27 mouse cellular contexts compared by ENCODE assay signal in genomic region chr9:22453501-22453924, GRCm38 (mm10). TPM values are rescaled to one million over a fixed set of nuclear protein-coding genes. Genes with fewer than 3 reads are reported as not detected.
DNase-seq lines count a peak whose midpoint lies in the region; ATAC-seq lines count a peak whose summit lies in the region.
"Had no signal": no experiment of that assay in that cellular context is flagged by ENCODE, and none has a peak within 500 bp of the region (broad histone marks: within the 10 kb centered on the region; RNA-seq: fewer than 3 reads in every experiment).

No protein-coding gene starts in this region.

- no peak overlapping the region for H3K4me3 ChIP-seq in liver, embryonic 15.5 days (replicated peaks)
- no peak overlapping the region for H3K4me3 ChIP-seq in stomach, embryonic 16.5 days (replicated peaks; ENCODE audit: low read length)
- H3K4me3 ChIP-seq in forebrain, embryonic 13.5 days, result no peak overlapping the region
- H3K4me3 ChIP-seq: forebrain, embryonic 15.5 days; heart, adult 2 months; heart, embryonic 15.5 days; hindbrain, embryonic 10.5 days; limb, embryonic 12.5 days; midbrain, embryonic 13.5 days; neural tube, embryonic 13.5 days had no signal

- peak; percentile 62 for DNase-seq in c-Kit-positive CD71-positive TER-119-positive erythroid progenitor cells, embryonic 14.5 days (ENCODE audit: low spot score)
- no peak for DNase-seq in layer of hippocampus, adult 11-12 months (ENCODE audit: low spot score)
- DNase-seq in kidney, adult 8-10 months, result no peak
- DNase-seq: adrenal gland, postnatal 10 days; cerebellum, adult 11-12 months; cerebellum, postnatal 14 days; embryo, embryonic 11 days; gastrocnemius, postnatal 25 days; heart, adult 2 months; kidney, adult 18-20 months; kidney, postnatal 25 days; lung, embryonic 14.5 days; thymus, postnatal 14 days had no signal

- WGBS in liver, embryonic 15.5 days (ENCODE audit: insufficient replicate concordance), result 24% methylated on average over 10 of the region's 10 CpGs
- 74% methylated on average over 10 of the region's 10 CpGs for whole genome bisulfite sequencing in stomach, embryonic 16.5 days
- 95% methylated on average over 10 of the region's 10 CpGs for WGBS in forebrain, embryonic 13.5 days

- no peaks in the 10 kb centered on the region for H3K9me3 ChIP-seq in liver, embryonic 15.5 days (replicated peaks)
- no peaks in the 10 kb centered on the region for H3K9me3 ChIP-seq in stomach, embryonic 16.5 days (replicated peaks; ENCODE audit: control insufficient read depth, low read length)
- H3K9me3 ChIP-seq in forebrain, embryonic 13.5 days (replicated peaks), result no peaks in the 10 kb centered on the region
- H3K9me3 ChIP-seq: forebrain, embryonic 15.5 days; heart, embryonic 15.5 days; hindbrain, embryonic 10.5 days; limb, embryonic 12.5 days; midbrain, embryonic 13.5 days; neural tube, embryonic 13.5 days had no signal

- H3K27me3 ChIP-seq in liver, embryonic 15.5 days, result no peaks in the 10 kb centered on the region
- H3K27me3 ChIP-seq in stomach, embryonic 16.5 days (ENCODE audit: control insufficient read depth, insufficient read depth, low read length), result no peaks in the 10 kb centered on the region
- H3K27me3 ChIP-seq in forebrain, embryonic 13.5 days, result no peaks in the 10 kb centered on the region
- H3K27me3 ChIP-seq: forebrain, embryonic 15.5 days; heart, embryonic 15.5 days; limb, embryonic 12.5 days; midbrain, embryonic 13.5 days; neural tube, embryonic 13.5 days had no signal

- ATAC-seq in erythroid progenitor cell, adult 5-6 weeks (replicated peaks; ENCODE audit: low FRiP score, poor library complexity, severe bottlenecking), result peak; percentile 50
- ATAC-seq in liver, embryonic 15.5 days (ENCODE audit: insufficient read depth), result peak; percentile 91
- ATAC-seq in stomach, embryonic 16.5 days (ENCODE audit: insufficient read depth, low FRiP score), result peak; percentile 60
- ATAC-seq in forebrain, embryonic 13.5 days, result no peak
- ATAC-seq: activated CD4-positive, CD25-positive, alpha-beta regulatory T cell, adult 4 months; forebrain, embryonic 15.5 days; hindbrain, postnatal 0 days; midbrain, embryonic 13.5 days had no signal

- peaks cover 22% of the 10 kb centered on the region for H3K4me1 ChIP-seq in liver, embryonic 15.5 days (replicated peaks)
- H3K4me1 ChIP-seq in stomach, embryonic 16.5 days (ENCODE audit: control insufficient read depth, insufficient read depth, low read length), result no peaks in the 10 kb centered on the region
- H3K4me1 ChIP-seq in forebrain, embryonic 13.5 days, result no peaks in the 10 kb centered on the region
- H3K4me1 ChIP-seq: forebrain, embryonic 15.5 days; heart, embryonic 15.5 days; hindbrain, embryonic 10.5 days; midbrain, embryonic 13.5 days; neural tube, embryonic 13.5 days had no signal

- H3K9ac ChIP-seq in liver, embryonic 15.5 days, result 0 out of 2 replicates have a peak overlapping the region, but pooled peaks have one; percentile 15
- no peak overlapping the region for H3K9ac ChIP-seq in stomach, embryonic 16.5 days (ENCODE audit: low read length)
- no peak overlapping the region for H3K9ac ChIP-seq in forebrain, embryonic 13.5 days
- H3K9ac ChIP-seq: forebrain, embryonic 15.5 days; heart, embryonic 15.5 days; limb, embryonic 12.5 days; lung, embryonic 14.5 days; midbrain, embryonic 13.5 days; neural tube, embryonic 13.5 days had no signal

- H3K36me3 ChIP-seq in liver, embryonic 15.5 days (replicated peaks), result peaks cover 94% of the 10 kb centered on the region
- H3K36me3 ChIP-seq in stomach, embryonic 16.5 days (ENCODE audit: control insufficient read depth, insufficient read depth, low read length), result peaks cover 58% of the 10 kb centered on the region
- peaks cover 95% of the 10 kb centered on the region for H3K36me3 ChIP-seq in forebrain, embryonic 13.5 days (ENCODE audit: poor library complexity, severe bottlenecking)

- H3K27ac ChIP-seq in liver, embryonic 15.5 days (replicated peaks), result peak overlapping the region; percentile 66
- H3K27ac ChIP-seq in stomach, embryonic 16.5 days (ENCODE audit: low read length), result no peak overlapping the region
- no peak overlapping the region for H3K27ac ChIP-seq in forebrain, embryonic 13.5 days
- H3K27ac ChIP-seq: forebrain, embryonic 15.5 days; heart, adult 2 months; heart, embryonic 15.5 days; hindbrain, embryonic 10.5 days; hindbrain, postnatal 0 days; limb, embryonic 12.5 days; macrophage; midbrain, embryonic 13.5 days; neural tube, embryonic 13.5 days had no signal

- H3K4me2 ChIP-seq in liver, embryonic 15.5 days, result peak overlapping the region; percentile 11; the same call in 1 of the 2 replicates
- H3K4me2 ChIP-seq in stomach, embryonic 16.5 days (ENCODE audit: low read depth, low read length), result no peak overlapping the region
- no peak overlapping the region for H3K4me2 ChIP-seq in forebrain, embryonic 13.5 days
- H3K4me2 ChIP-seq: forebrain, embryonic 15.5 days; heart, embryonic 15.5 days; limb, embryonic 12.5 days; lung, embryonic 14.5 days; midbrain, embryonic 13.5 days; neural tube, embryonic 13.5 days had no signal

RNA-seq across cellular contexts. Expression of gene Gm17545, which starts 0.6 kb away (rescaled TPM):
- not detected in 2 replicates for total RNA-seq in erythroid progenitor cell, adult 5-6 weeks (2015; ENCODE audit: low replicate concordance)
- total RNA-seq in erythroid progenitor cell, adult 5-6 weeks (2017; ENCODE audit: low replicate concordance), result not detected in 2 replicates
- not detected in 2 replicates for polyA plus RNA-seq in liver, embryonic 15.5 days (2015; fragmentation: Nextera tagmentation; extraction: Ambion mirVana)
- not detected in 2 replicates for polyA plus RNA-seq in stomach, embryonic 16.5 days (2015; fragmentation: Nextera tagmentation; extraction: Ambion mirVana)
- polyA plus RNA-seq in forebrain, embryonic 13.5 days (2015; fragmentation: Nextera tagmentation; extraction: Ambion mirVana), result not detected in 2 replicates
- total RNA-seq: adrenal gland, postnatal 10 days; gastrocnemius, postnatal 25 days; heart, adult 2 months; hindbrain, postnatal 0 days had no signal
- polyA plus RNA-seq: activated CD4-positive, CD25-positive, alpha-beta regulatory T cell, adult 4 months; brain, embryonic 14.5 days; forebrain, embryonic 15.5 days; heart, adult 2 months; heart, embryonic 15.5 days; hindbrain, embryonic 10.5 days; hindbrain, postnatal 0 days; limb, embryonic 12.5 days; lung, embryonic 14.5 days; macrophage; midbrain, embryonic 13.5 days; neural tube, embryonic 13.5 days had no signal

RNA-seq across cellular contexts. Expression of gene Rp9, which starts 16.0 kb away (rescaled TPM):
- total RNA-seq in erythroid progenitor cell, adult 5-6 weeks (2015; ENCODE audit: low replicate concordance), result 41.8 and 71.3 TPM in 2 replicates
- 16.9 and 65.2 TPM in 2 replicates for total RNA-seq in erythroid progenitor cell, adult 5-6 weeks (2017; ENCODE audit: low replicate concordance)
- 29.1 and 30.3 TPM in 2 replicates for polyA plus RNA-seq in liver, embryonic 15.5 days (2015; fragmentation: Nextera tagmentation; extraction: Ambion mirVana)
- 51.8 and 56.8 TPM in 2 replicates for polyA plus RNA-seq in stomach, embryonic 16.5 days (2015; fragmentation: Nextera tagmentation; extraction: Ambion mirVana)
- 61.2 and 66.2 TPM in 2 replicates for polyA plus RNA-seq in forebrain, embryonic 13.5 days (2015; fragmentation: Nextera tagmentation; extraction: Ambion mirVana)

RNA-seq across cellular contexts. Expression of gene Bbs9, which starts 22.0 kb away (rescaled TPM):
- total RNA-seq in erythroid progenitor cell, adult 5-6 weeks (2015; ENCODE audit: low replicate concordance), result 6.7 and 14.4 TPM in 2 replicates
- 7.2 and 9.8 TPM in 2 replicates for total RNA-seq in erythroid progenitor cell, adult 5-6 weeks (2017; ENCODE audit: low replicate concordance)
- 2.3 TPM in 2 replicates for polyA plus RNA-seq in liver, embryonic 15.5 days (2015; fragmentation: Nextera tagmentation; extraction: Ambion mirVana)
- 11.5 and 12.2 TPM in 2 replicates for polyA plus RNA-seq in stomach, embryonic 16.5 days (2015; fragmentation: Nextera tagmentation; extraction: Ambion mirVana)
- 18.4 and 20.1 TPM in 2 replicates for polyA plus RNA-seq in forebrain, embryonic 13.5 days (2015; fragmentation: Nextera tagmentation; extraction: Ambion mirVana)

RNA-seq across cellular contexts. Expression of gene 9530077C05Rik, which starts 42.2 kb away (rescaled TPM):
- 4.7 and 31.4 TPM in 2 replicates for total RNA-seq in erythroid progenitor cell, adult 5-6 weeks (2015; ENCODE audit: low replicate concordance)
- total RNA-seq in erythroid progenitor cell, adult 5-6 weeks (2017; ENCODE audit: low replicate concordance), result 5.1 and 6.7 TPM in 2 replicates
- 1.8 and 2.0 TPM in 2 replicates for polyA plus RNA-seq in liver, embryonic 15.5 days (2015; fragmentation: Nextera tagmentation; extraction: Ambion mirVana)
- polyA plus RNA-seq in stomach, embryonic 16.5 days (2015; fragmentation: Nextera tagmentation; extraction: Ambion mirVana), result 4.4 and 5.3 TPM in 2 replicates
- polyA plus RNA-seq in forebrain, embryonic 13.5 days (2015; fragmentation: Nextera tagmentation; extraction: Ambion mirVana), result 8.6 and 9.8 TPM in 2 replicates
